Mouse (Mus musculus): ENCODE results near the gene Cd200. TPM values are rescaled to one million over a fixed set of nuclear protein-coding genes. Genes with fewer than 3 reads are reported as not detected.

Gene Cd200
- total RNA-seq, 2 experiments from 2014 or later: 312 to 324 TPM

GRCm38 (mm10) chr16:45344879-45345278 is 64.0 kb downstream of the Cd200 start:
- peak; percentile 7 for DNase-seq
- intact Hi-C loops (cut with DNase I): no loop called here

- intact Hi-C loops (cut with DNase I): no loop called here
- DNase-seq: no peak
Observed at GRCm38 (mm10) chr16:45336478-45336877, 72.4 kb downstream of the Cd200 start.

- DNase-seq: no peak
- intact Hi-C loops (cut with DNase I): no loop called here
Observed at GRCm38 (mm10) chr16:45334891-45335290, 74.0 kb downstream of the Cd200 start.

GRCm38 (mm10) chr16:45334376-45334765 is 74.5 kb downstream of the Cd200 start:
- intact Hi-C loops (cut with DNase I): no loop called here
- DNase-seq: no peak

- DNase-seq: no peak
- intact Hi-C loops (cut with DNase I): no loop called here
Observed at GRCm38 (mm10) chr16:45333678-45334375, 75.0 kb downstream of the Cd200 start.

GRCm38 (mm10) chr16:45332591-45332990 is 76.3 kb downstream of the Cd200 start:
- no peak for DNase-seq
- intact Hi-C loops (cut with DNase I): no loop called here

Other genes with a start within 250 kb of the Cd200 start
- gene Btla, start 184.7 kb downstream of the Cd200 start, total RNA-seq (2021): under 1 TPM; 0.18 to 0.78 TPM
- not detected for gene Gm609, start 83.9 kb upstream of the Cd200 start, total RNA-seq (2021)
- gene Gm17783, start 123.0 kb upstream of the Cd200 start, total RNA-seq (2021): not detected
- gene Slc9c1, start 126.3 kb upstream of the Cd200 start, total RNA-seq (2021): not detected
- not detected for gene Gcsam, start 201.3 kb upstream of the Cd200 start, total RNA-seq (2021)
- gene BC016579, start 245.0 kb upstream of the Cd200 start, total RNA-seq (2021): not detected